Mouse (Mus musculus) thymus, postnatal 0 days (tissue): ENCODE measurements around the gene Taldo1. TPM values are rescaled to one million over a fixed set of nuclear protein-coding genes. Genes with fewer than 3 reads are reported as not detected.
A peak's percentile ranks its signal among the peaks of the same experiment; 100 is the strongest.

Source experiments
- DNase-seq: peaks from one replicate; pipeline ENCODE4 v3.0.0-alpha.2; 2015; ENCODE audit warnings: low spot score
- polyA plus RNA-seq: library from polyadenylated mRNA; unstranded; fragments of >200 nt; fragmentation: Nextera tagmentation; extraction: Ambion mirVana; gene quantifications from 2 replicates; pipeline ENCODE4 v1.2.1, GENCODE M21; 2015

Taldo1 gene
- polyA plus RNA-seq, 1 experiment from 2014 or later: 379 TPM

DNA sequence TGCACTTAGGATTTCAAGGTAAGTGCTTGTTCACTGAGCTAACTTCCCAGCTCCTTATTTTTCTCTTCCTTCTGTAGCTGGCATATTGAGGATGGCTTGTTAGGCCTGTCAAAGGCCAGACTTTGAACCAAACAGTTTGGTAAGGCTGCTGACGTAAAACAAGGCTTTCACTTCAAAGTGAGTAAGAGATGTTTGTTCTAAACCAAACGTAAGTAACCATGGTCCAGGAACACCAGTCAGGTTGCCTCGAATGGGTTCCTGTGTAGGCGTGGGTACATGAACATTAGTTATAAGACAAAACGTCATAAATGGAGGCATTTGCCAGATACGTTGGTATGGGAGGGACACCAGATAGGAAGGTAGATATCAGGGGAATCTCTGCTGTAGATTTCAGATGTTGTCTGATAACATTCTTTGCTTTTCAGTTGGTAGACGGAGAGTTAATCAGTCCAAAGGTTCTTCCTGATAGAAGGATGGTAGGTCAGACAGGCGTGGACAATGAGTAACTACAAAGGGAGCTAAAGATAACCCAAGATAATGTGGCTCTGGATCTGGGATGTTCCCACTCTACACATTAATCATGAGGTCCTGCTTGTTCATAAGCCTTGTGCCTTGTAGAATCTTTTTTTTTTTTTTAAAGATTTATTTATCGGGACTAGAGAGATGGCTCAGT is 28.2 kb downstream of the Taldo1 start:
- no peak for DNase-seq

DNA sequence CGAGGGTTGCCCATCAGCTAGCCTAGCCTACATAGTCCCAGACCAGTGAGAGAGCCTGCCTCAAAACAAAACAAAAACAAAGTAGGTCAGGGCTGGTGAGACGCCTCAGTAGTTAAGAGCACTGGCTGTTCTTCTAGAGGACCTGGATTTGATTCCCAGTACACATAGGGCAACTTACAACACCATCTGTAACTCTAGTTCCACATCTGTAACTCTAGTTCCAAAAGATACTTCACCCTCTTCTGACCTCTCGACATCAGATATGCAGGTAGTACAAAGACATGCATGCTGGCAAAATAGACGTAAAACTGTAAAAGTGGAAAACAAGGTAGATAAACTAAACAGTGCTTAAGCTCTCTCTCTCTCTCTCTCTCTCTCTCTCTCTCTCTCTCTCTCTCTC is 31.8 kb downstream of the Taldo1 start:
- no peak for DNase-seq

DNA sequence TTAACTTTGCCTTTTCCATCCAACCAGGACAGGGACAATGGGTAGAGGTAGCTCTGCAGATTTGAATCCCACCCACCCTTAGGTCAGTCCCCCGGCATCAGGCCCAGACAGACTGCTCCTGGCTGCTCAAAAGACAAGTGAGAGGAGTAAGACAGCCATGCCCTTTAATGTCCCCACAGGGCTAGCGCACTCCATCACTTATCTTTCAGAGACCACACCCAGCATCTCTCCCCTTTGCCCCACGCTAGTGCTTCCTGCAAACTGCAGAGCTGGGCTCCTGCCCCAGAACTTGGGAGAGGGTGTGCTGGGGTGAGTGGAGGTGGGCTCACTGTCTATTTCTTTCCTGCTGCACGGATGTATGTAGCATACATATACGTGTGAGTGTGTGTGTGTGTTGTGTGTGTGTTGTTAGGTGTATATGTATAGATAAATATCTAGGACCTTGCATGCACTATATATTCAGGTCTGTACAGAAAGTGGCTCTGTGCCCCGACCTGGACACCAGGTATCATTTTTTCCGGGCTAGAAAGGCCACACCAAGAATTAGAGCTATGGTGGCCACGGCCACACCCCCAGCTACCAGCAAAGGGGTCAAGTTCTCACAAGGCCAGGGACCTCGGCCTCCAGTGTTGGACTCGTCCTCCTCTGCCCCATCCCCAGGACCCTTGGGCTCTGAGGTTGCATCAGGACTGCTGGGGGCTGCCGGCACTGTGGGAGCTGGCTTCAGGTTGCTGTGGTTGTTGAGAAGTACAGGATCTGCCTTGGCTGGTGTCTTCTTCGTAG is 35.1 kb downstream of the Taldo1 start:
- no peak for DNase-seq

DNA sequence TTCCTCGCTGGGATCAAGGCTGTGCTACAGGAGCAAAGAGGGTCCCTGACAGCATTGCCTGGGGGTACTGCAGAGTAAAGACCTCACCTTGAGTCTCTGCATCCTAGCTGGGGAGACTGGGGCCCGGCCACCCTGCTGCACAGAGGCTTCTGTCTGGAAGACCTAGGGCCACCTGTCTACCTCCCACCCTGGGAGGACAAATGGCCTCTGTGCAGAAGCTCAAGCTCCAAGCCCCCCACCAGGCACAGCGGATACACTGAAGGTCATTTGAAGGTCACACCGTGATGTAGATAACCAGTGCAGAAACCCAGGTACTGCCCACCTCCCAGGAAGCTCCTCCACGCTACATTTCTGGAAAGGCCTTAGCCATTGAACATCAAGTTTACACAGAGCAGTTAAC is 36.7 kb downstream of the Taldo1 start:
- no peak for DNase-seq

DNA sequence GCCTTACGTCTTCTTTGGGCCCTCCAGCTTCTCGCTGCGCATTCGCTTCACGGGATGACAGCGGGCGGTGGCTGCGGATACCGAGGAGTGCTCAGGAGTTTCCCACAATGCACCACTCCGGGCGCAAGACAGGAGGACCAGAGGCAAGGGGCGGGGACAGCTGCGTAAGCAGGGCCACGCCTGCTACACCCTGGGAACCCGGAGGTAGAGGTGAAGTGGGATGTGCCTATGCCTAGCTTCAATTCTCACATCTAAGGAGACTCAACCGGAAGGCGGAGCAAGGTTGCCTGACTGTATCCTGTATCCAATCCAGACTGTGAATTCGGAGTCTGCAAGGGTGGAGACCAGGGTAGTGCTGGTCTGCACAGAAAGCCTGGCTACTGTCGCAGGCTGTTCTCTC is 37.3 kb downstream of the Taldo1 start, which contains the start of gene Cend1:
TSS of gene Cend1 (minus strand) at position 182 of the 400 bp plus-strand sequence.
- DNase-seq: peak; percentile 38

DNA sequence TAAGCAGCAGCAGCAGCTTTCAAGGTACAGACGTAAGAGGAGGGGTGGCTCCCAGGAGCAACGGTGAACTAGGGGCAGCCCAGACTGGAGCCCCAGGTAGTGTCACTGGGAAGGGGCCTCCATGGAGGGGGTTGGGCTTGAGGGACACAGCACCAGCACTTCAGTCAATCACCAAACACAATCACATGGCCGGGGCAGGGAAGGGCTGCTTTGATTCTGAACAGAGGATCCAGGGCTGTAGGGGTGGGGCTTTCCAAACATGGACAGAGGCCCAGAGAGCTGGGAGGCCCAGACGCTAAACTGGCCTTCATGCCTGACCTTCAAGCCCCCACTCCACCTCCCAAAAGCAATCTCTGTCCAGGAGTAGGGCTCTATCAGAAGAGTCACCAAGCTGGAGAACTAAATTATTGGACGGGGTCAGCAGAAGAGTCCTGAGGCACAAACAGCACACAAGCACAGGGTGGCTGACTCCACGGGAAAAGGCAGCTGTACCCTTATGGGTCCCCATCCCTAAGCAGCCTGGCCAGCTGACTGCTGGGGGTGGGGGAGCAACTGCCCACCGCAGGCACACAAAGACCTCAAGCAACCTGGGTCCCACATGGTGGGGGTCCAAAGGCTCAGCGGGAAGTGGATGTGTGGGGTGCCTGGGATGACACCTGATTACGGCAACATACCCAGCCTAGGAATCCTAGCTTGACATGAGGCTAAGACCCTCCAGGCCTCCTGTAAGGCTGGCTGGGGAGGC is 38.0 kb downstream of the Taldo1 start:
- DNase-seq: no peak

DNA sequence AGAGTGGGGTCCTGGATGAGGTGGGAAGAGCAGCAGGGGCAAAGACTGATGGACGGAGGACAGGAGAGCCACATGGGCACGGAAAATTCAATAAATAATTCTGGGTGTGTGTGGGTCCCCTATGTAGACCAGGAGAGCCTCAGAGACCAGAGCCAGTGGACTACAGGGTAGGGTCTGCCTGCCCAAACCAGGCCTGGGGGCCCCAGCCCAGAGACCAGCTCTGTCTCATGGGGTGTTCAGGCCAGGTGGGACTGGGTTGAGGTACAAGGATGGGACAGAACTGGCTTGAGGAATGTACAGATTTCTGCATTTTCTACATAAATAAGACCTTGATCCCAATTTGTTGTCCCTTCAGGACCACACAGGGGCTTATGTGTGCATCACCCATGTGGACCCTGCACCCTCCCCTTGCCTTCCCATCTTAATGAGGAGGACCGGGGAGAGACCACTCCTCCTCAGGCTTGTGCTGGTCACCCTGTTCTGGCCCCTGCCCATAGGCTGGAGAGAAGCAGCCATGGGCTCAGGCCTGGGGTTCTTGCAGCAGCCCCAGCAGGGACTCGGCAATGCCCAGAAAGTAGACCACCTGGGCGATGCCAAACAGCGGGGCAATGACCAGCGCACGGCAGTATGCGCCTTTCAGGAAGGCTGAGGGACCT is 38.7 kb downstream of the Taldo1 start:
- DNase-seq: no peak

DNA sequence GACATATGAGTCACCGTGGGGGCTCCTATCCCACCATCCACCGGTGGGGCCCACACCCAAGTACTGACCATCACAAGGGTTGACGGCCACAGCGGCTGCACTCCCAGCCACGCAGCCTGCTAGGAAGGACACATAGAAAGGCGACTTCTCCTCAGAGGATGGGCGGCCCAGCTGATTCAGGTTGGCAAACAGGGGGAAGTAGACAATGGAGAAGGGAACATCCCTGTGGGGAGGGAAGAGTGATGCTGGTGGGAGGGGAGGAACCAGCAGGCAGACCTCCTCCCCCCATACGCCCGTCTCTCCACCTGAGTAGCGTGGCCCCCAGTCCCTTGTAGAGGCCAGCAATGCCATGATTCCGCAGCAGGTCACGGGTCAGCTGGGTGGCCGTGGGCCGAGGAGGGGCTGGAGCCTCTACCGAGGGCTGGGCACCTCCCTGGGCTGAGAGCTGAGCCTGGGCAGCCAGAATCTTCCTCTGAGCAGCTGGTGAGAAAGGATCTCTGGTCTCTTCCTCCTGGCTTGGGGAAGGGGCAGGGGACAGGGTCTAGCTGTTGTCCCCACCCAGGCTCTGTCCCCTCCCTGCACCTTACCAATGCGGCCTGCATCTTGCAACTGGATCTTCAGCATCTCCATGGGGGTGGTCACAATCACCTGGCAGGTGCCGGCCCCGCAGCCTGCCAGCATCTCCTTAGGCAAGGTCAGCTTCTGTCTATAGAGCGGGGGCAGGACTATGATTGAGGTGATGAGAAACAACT is 39.6 kb downstream of the Taldo1 start:
- no peak for DNase-seq

DNA sequence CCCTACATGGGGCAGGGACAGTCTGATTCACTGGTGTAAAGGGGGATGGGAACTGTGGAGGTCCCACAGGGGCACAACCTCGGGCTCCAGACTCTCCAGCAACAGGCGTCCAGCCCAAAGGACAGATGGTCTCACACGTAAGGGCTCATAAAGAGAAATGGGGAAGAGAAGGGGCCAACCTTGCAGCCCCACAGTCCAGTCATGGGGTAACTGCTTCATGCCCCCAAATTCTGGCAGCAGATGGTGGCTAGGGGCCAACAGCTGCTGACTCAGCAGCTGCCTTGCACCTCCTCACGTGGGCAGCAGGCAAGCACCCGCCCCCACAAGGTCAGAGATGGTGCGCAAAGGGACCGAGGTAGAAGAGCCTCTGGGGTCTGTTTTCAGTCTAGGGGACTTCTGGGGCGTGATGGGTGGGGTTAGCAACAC is 40.2 kb downstream of the Taldo1 start:
- DNase-seq: no peak

DNA sequence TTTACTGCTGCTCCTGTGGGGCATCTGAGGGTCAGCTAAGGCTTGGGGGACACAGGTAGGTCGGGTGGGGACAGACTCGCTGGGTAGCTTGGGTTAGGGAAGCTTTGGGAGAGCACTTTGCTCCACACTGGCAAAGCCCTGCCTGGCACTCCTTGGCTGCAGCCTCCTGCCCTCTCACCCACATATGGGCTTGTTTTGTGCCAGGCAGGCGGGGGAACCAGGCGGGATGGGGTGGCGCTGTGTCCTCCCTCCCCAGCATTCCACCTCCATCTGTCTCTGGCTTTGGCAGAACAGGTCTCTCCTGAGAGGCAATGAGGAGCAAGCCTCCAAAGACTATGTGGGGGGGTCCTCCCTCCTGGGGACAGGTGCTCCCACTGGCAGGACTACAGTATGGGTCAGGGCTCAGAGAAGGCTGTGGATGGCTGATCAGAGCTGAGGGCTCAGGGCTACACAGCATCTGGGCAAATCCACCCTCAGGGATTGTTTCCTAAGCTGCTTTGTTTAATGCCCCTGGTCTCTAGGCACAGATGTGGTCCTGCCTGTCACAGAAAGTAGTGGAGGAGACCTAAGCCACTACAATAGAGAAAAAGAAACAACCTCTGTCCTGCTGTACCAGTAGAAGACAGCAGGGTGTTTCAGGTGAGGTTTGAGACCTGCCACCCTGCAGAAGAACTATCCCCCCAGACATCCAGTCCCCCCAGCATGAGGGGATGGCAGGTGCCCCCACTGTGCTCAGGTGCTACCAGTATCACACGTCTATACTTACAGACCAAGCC is 40.9 kb downstream of the Taldo1 start:
- DNase-seq: no peak

DNA sequence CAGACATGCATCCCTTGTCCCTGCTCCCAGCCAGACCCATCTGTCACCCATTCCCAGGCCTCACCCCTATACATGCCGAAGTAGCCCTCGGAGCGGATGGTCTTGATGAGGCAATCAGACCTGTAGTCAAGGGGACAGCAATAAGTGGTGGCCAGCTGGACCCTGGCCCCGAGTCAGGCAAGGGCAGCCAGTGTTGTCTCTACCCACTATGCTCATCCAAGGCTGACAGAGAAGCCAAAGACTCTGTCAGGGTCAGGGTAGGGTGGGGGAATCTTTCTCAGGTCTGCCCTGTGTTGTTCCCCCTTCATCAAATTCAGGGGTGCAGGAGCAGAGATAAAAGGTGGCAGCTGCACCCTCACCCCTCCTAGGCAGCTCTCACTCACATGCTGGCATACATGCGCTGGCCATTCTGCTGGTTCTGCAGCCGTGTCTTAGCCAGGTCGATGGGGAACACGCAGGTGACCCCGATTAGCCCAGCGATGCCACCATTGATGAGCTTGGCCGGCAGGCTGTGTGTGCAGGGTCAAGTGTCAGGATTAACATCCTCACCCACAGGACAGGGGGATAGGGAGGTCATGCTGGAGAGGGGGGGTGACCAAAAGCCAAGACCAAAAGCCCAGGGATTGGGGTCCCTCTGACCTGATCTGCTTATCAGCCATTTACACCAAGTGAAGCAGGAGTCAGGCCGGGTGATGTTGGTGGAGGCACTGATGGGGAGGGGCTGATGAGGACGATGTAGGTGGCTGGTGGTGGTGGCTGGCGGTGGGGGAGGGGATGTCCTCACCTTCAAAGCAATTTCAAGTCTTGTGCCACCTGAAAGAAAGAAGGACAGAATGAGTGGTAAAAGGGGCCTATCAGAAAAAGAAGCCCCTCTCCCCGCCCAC is 41.8 kb downstream of the Taldo1 start:
- DNase-seq: no peak

DNA sequence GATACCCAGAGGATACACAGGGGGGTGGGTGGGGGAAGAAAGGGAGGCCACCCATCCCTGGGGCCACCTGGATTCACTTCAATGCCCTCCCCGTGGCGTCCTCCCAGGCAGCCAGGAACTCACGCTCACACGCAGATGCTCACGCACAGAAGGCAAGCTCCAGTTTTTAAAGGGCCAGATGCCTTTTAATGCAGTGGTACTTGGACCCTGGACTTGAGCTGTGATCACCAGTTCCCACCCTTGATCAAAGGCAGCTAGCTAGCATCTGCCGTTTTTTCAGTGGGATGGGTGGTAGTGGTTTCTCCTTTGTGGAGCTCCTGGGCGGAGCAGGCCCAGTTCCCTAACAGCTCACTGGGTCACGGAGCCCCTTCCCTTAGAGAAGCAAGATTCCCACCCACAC is 42.5 kb downstream of the Taldo1 start:
- peak; percentile 59 for DNase-seq

DNA sequence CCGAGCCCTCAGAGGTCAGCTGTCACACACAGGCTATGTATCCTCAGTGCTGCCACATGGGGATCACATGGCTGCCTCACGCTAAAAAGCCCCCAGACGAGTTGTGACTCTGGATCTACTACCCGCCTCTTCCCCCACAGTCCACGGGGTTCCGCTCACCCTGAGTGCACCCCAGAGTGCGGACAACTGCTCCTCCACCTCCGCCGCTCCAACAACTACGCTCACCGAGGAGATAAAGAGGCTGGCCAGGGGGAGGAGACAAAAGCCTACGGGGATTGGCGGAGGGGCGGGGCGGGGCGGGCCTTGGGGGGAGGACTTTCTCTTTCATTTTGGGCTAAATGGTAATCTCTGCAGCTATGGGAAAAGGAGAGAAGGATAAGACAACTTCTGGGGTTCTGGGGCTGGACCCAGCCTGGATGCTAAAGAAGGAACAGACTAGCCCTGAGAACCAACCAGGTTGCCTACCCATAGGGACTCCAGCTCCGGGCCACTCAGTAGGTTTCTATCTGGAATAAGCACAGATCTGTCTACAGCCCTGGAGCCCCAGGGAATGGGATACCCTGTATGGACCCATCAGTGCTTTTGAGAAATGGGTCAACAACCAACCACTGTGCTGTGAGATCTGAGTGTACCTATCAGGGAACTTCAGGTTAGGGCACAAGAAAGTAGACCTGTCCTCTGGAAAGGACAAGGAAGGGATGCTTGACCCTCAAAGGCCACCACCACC is 43.3 kb downstream of the Taldo1 start:
- DNase-seq: peak; percentile 67

DNA sequence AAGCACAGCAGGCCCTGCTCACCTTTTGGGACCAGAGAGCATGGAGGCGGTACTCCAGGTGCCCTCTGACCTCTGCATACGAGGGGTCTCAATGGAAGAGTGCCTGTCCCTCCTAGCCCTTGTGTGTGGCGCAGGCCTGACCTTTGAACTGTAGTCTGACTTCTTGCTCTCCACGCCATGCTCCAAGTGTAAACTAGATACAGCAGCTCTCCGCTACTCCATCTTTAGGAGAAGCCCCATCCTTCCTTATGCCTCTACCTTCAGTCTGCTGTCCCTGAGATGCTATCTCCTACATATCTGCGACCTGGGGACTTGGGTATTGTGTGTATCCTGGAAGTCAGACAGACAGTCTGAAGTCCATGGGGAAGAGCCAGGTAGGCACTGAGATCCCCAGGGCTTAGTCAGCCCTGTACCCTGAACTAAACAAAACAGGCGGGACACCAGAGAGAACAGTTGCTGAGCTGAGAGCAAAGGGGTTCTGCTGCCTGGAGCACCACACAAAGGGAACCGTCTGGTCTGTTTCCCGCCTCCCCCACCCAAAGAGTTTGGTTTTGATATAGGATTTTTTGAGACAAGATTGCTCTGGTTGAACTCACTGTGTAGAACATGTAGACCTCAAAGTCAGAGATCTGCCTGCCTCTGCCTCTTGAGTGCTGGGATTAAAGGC is 44.0 kb downstream of the Taldo1 start:
- DNase-seq: no peak

DNA sequence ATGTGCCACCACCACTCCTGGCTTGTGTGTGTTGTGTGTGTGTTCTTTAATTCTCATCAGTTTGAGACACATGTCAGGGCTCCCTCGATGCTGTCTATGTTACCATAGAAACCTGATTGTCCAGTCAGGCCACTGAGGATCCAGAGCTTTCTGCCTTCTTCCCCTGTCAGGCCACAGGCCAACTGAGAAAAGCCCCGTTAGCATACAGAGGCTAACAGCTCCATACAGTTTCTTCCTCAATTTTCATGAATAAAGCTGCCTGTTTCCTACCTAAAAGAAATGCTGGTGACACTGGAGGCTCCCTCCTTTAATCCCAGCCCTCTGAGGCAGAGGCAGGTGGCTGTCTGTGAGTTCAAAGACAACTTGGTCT is 44.5 kb downstream of the Taldo1 start:
- DNase-seq: no peak

DNA sequence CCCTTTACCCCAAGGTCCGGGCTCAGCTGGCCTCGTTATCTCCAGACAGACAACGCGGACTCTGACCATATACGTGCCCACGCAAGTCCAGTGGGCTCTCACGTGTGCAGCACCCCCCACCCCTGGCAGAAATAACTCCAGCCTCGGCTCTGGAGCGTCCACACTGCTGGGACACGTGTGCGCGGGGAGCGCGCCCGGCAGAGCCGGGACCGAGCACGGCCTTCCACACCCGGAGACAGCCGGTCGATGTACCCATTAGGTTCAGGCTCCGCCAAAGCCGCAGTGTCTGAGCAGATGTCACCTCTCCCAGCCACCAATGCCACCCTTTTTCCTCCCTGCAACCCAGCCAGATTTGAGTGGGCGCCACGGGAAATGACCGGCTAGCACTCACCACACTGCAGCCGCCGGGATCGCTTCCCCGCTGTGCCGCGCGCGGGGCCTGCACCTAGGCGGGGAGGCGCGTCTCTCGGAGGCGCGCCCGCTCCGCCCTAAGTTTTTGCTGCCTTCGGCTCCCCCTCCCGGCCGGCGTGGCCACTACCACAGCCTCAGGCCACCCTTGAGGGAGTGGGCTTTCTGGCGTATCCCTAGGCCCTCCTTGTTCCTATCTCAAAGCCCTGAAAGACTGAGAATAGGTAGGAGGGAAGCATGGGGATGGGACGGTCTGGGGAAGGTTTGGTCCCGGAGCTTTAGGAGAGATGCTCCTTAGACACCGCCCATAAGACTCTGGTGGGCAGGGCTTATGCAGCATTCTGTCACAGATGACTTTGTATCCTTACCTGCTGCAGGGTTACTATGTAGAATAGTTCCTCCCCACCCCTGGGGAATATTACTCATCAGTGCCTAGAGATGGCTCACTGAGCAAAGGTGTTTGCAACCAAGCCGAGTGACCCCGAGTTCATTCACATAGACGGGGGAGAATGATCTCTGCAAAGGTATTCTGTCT is 45.5 kb downstream of the Taldo1 start, which contains the start of gene Slc25a22:
TSS of gene Slc25a22 (minus strand) at position 715 of the 943 bp plus-strand sequence.
- DNase-seq: peak; percentile 85
